Mouse (Mus musculus) right cerebral cortex, postnatal 14 days (tissue): Measurements from ENCODE around the gene Npas3.
"Not testable (repeated sequence)": the region's sequence is repeated elsewhere in the genome, so short reads cannot be mapped to it uniquely, and the experiment has no call there.

ENCODE experiments used
- DNase-seq: peaks from one replicate; pipeline ENCODE4 v3.0.0; 2022

Npas3 gene

DNA sequence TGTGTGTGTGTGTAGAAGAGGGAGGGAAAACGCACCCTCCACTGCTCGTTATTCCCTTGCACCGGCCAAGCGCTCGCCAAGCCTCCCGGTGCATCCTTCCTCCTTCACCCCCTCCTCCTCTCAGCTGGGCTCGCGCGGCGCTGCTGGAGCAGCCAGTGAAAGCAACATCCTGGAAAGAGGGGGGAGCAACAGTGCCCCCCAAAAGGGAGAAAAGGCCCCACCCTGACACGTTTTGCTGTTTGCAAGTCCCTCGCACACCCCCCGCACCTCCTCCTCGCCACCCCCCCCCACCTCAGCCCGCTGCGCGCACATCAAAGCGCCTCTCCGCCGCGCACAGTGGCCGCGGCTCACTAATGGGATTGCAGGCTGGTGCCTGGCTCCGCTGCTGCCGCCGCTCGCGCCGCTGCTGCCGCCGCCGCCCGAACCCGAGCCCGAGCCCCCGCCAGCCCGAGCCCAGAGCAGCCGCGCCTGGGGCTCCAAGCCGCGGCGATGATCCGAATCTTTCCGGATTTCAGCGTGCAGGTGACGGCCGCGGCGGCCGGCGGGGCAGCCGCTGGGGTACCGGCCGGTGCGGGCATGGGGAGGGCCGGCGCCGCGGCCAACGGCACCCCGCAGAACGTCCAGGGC is at the start of gene Npas3:
Gene Npas3, plus strand, starts transcription at position 577 of the 627 bp plus-strand sequence.
- DNase-seq = peak; percentile 45

DNA sequence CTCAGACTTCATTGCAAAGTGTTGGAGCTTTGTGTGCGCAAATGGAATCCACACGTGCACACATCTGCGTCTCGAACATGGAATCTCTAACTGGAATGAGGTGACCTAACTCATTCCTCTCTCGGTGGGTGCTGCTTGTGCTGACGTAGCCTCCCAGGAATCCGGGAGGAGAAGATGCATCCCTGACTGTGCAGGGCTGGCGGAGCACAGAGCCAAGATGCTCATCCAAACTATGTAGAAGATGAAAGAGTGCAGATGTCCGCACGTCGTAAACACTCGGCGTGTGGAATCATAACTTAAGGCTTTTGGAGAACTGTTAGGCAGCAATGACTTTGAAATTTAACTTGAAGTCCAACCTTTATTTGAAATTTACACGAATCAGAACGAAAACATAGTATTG is 31.3 kb upstream of the Npas3 start:
- DNase-seq = no peak

DNA sequence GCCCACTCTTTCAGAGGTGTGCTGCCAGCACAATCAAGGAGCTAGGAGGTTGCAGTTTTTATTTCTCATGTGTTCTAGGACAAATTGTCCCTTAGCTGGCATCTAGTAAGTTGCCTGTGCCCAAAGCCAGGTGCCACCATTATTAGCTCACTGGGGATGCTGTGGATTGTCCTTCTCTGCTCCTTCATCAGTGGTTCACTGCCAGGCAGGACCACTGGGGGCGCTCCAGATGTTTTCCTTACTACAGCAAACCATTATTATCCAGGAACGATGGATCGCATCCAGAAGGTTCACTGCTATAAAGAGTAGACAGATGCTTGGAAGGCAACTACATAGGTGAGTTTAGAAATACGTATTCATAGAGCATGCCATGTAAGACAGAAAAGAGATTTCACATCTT is 25.7 kb upstream of the Npas3 start:
- no peak for DNase-seq

DNA sequence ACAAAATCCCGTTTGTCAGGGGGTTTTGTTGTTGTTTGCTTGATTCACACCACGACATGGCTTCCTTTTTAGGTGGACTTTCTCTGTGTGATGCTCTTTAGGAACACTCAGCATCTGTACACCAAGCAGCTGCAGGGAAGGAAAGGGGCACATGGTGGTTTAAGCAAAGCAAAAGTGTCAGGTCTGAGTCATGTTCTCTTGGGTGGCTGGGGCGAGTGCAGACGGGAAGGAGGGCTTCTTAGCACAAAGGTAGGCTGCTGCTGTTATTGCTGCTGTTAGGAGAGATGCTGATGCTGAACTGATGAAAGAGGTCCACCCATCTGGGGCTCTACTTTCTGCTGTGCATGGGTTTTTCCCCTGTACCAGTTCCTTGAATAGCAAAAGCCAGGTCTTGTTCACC is 21.1 kb upstream of the Npas3 start:
- no peak for DNase-seq

DNA sequence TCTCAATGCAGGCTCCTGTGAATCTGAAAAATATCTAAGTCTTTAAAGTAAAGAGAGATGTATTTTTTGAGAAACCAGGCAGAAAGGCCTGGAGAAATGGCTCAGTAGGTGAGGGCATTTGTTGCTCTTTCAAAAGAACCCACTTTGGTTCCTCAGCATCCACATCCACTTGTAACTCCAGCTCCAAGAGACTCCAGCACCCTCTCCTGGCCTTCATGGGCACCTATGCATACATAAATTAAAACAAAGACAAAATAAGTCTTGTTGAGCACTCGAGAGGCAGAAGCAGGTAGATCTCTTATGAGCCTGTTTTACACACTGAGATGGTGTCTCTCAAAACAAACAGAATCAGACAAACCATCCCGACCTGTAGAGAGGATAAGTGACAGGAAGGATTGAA is 19.1 kb upstream of the Npas3 start:
- no peak for DNase-seq

DNA sequence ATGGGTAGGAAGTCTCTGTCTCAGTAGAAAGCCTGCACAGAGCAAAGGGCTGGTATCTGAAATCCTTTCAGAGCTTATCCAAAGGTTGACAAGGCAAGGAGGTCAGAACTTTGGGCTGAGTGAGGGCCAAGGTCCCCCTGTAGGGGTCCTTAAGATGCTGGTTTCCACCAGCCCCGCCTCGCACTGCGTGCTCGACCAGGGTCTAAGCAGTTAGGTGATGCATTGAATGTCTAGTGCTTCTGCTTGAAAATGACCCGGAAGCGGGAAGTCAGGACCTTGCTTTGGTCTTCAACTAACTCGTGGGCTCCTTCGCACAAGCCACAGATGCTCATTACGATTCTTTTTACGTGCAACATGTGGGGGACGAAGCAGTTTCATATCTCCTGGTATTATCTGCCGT is 2.3 kb upstream of the Npas3 start:
- no peak for DNase-seq

DNA sequence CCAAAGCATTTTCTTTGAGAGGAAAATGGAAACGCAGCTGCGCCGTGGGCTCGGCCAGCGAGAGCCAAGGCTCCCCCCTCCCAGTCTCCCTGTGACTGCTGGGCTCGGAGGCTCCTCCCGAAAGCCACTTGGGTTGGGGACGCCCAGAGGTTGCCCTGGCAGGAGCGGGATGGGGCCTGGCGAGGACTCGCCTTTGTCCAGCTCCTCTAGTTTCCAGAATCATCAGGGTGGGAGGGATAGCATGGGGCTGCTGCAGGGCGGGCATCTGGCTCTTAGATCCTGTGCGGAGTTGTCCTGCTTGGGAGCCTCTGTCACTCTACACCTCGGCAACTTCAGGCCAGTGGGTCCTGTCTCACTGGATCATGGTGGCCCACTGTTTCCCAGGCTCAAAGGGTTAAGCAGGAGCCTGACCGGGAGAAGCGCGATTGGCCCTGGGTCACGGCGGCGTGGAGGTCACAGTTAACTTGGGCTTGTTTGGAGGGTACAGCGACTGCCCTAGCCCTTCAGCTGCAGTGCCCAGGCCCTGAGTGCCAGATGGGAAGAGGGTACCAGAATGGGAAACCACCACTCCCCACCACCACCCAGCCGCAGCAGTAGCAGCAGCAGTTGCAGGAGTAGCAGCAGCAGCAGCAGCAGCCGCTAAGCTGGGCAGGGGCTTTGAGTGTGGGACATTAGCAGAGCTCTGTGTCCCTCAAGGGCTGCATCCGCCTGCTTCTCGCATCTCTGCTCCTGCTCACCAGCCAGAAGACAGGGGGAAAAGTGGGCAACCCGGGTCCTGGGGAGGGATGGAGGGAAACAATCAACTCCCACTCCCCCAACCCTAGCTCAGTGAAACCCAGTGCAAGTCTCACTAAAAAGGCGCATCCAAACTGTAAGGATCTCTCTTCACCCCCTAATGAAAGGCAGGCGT is 1.6 kb upstream of the Npas3 start:
- DNase-seq = peak; percentile 14

DNA sequence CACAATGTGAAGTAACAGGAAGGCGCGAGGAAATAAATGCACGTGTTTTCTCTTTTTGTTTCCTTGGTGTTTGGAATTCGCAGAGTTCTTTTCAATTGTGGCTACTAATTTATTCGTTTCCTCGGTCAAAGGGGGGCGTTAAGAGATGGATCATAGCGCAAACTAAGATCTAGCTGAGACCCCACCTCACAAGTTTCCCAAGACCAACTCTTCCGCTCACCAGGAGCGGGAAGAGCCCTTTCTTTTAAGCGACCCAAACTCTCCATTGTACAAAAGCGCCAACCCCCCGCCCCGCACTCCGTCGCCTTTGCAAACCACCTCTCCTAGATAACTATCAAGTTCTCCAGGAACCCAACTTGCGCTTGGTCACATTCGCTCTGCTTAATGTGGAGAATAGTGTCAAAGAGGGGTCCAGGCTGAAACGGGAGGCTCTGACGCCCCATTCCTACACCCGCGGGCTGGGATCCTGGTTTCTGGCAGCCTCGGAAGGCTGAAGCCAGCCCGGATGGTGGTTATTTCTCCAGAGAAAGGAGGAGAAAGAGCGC is 914 bp upstream of the Npas3 start:
- DNase-seq = no peak

DNA sequence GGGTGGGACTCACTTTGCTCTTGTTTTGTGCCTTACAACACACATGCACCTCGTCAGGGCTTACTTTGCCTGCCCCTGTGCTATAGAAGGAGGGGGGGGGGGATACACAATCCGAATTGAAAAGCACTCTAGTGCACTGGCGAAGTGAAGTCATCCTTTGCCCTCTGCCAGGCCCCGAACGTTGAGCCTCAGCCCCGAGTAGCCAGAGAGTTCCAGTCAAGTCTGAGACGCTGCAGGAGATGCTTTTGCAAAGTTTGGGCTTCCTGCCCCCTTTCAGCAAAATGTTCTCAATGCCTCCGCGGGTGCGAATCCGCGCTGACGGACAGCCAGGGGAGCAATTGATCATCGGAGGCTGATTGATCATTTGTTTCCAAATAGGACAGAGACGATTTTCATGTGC is 319 bp downstream of the Npas3 start:
- DNase-seq = no peak

DNA sequence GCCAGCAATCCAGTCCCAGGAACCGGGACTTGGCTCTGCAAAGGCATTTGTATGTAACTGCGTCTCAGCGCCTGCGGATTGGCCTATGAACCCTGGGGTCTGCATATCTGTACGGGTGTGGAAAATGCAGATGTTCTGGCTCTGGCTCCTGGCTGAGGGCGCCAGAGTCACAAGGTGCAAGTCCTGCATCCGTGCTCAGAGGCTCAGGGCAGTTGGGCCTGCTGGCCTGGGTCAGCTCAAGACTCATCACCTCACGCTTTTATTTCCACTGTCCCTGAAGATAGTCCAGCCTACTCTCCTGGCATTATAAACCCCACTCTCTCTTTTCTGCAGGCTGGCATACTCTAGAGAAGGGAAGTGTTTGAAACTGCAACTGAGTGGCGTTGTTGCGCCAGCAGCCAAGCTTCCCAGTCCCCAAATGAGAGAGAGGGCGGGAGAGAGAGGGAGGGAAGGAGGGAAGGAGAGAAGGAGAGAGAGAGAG is 3.3 kb downstream of the Npas3 start:
- DNase-seq = peak; percentile 25

DNA sequence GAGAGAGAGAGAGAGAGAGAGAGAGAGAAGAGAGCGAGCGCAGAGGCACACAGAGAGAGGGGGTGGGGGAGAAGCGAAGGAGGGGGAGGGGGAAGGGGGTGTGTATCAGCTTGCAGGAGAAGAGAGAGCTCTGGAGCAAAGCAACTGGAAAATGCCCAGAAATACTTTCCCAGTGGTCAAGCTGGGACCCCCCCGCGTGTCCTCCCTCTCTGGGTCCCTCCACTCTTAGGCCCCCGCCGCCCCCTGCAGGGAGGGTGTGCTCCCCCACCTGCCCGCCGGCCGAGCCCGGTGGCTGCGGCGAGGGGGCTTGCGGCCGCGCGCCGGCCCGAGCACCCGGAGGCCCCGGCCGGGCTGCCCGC is 3.7 kb downstream of the Npas3 start:
- no peak for DNase-seq

DNA sequence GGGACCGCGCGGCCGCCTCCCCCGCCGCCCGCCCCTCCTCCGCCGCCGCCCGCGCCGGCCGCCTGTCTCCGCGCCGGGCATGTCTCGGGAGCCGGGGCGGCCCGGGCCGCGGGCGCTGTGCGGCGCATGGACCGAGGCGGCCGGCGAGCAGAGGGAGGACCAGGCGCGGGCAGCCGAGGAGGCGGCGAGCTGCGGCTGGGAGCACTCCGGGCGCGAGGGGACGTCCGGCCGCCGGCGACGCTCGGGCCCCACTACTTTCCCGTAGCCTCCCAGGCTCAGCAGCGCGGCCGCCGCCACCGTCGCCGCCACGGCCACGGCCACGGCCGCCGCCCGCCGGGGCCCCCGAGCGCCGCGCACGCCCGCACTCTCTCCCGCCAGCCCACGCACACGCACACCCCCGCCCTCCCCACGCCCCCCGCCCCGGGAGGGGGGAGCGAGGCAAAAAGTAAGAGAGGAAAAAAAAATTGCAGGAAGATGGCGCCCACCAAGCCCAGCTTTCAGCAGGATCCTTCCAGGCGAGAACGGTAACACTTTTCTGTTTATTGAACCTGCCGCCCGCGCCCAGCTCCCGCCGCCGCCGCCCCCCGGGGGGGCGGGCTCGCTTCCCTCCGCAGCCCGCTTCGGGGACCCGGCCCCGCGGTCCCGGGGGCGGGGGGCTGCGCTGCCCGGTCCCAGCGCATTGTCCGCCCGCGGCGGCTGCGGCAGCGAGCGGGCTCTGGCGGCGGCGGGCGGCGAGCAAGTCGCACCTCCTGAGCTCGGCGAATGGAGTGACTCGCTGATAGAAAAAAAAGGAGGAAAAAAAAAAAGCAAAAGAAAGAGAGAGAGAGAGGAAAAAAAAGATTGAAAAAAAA is 4.3 kb downstream of the Npas3 start:
- peak; percentile 24 for DNase-seq

DNA sequence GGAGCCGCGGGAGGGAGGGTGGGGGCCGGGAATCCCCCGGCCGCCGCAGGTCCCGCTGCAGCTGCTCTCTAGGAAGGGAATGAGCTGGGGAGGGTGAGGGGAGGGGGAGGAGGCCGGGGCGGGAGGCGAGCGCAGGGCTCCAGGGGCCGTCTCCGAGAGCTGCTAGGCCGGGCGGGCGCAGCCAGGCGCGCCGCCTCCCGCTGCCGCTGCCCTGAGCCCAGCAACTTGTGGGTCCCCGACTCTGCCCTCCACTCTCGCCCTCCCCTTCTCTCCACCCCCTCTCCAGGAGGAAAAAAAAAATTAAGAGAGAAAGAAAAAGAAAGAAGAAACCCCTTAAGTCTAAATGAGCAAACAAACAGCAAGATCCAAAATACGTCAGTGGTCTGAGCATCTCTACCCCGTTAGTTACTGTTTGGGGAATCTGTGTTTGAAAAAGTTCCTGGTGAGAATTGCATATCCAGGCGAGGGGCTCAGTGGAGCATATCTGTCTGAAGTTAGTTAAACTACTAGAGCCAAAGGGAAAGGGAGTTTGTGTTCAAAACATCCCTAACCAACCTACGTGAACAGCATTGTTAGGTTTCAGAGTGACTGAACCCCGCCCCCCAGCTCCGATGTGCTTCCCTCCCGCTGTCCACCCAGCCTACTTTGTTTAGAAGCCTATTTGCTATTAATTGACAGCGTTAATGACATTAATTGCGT is 5.1 kb downstream of the Npas3 start:
- DNase-seq = peak; percentile 18

DNA sequence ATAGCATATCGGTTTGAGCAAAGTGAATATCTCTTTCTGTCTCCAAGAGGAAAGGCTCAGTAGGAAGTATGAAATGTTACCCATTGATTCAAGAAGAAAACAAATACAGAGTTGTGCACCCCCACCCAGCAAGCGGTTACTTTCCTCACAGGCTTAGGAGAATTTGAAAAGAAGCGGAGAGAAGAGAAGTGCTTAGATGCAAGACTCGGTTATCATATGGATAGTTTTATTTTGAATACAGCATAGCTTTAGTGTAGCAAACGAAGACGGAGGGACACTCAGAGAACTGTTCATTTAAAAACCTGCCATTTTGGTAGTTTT is 5.6 kb downstream of the Npas3 start:
- DNase-seq = no peak

DNA sequence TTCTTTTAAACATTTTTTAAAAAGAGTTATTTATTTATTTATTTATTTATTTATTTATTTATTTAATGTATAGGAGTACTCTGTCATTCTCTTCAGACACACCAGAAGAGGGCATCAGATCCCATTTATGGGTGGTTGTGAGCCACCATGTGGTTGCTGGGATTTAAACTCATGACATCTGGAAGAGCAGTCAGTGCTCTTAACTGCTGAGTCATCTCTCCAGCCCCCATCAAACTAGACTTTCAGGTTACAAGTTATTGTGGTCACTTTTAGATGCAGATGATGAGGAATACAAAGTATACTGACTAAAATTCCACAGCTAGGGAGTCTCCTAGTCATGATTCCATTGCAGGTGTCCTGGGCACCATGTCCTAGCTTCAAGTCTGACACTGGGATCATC is 26.0 kb downstream of the Npas3 start:
- DNase-seq = not testable (repeated sequence)

DNA sequence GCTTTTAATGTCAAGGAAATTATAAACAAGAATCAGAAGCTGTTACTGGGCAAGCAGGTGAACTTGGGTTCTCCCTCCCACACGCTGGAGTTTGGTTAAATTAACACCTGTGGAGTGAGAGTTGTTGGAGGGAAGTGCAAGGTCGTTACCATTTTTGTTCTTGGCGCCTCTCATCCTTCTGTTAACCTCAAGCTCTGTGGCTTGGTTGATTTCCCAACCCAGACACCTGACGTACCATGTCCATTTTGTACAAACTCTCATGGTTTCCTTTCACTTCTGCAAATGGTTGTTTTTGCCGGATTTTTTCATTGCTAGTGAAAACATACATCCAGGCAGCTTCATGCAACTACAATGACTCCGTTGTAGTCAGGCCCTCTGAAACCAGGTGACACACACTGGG is 28.9 kb downstream of the Npas3 start:
- DNase-seq = no peak

DNA sequence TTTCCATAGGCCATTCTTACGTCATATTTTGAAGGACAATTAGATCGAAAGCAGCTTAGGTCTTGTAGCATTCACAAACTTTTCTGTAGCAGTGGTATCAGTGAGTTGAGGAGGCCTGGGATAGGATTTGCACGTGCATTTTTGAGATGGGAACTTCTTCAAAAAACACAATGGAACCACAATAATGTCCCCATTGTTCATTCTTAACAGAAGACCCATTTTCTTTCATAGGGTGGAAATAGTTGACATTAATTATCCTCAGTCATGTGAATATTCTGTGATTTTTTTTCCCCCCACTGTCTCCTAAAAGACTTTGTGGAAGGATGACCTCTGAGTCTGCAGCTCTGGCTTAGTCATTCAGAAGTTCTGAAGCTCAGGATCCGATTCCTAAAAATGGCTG is 41.9 kb downstream of the Npas3 start:
- DNase-seq = no peak

DNA sequence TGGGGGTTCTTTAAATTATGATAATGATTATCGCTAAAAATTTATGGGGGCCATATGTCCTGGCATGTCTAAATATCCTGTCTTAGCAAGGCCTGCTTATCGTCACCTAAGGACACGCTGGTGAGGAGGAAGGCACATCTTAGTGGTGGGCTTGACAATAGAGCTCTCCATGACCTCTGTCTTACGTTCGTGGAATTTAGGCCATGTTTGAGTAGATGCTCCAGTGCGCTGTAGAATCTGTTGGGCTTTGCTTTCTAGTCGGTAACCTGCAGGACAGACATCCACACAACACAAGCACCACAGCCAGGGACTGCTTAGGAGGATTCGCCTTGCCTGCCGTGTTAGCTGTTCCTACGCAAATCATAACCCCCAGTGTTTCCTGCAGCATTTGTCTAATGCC is 42.4 kb downstream of the Npas3 start:
- no peak for DNase-seq

DNA sequence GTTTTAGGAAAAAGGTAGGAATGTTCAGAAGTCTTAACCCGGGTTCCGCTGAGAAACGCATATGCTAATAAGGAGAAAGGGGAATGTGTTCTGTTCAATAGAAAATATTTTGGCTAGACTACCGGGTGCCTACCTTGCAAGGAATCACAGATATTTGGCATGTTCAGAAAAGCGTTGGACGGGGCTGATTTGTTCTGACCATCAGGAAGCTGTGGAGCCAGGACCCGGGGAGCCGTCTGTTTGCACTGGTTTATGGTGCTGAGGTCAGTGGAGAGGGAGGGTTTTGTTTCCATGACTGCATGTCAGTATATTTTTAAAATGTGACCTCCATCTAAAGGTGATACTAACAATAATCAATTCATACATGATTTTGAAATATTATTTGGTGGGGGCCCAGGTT is 43.5 kb downstream of the Npas3 start:
- DNase-seq = no peak

DNA sequence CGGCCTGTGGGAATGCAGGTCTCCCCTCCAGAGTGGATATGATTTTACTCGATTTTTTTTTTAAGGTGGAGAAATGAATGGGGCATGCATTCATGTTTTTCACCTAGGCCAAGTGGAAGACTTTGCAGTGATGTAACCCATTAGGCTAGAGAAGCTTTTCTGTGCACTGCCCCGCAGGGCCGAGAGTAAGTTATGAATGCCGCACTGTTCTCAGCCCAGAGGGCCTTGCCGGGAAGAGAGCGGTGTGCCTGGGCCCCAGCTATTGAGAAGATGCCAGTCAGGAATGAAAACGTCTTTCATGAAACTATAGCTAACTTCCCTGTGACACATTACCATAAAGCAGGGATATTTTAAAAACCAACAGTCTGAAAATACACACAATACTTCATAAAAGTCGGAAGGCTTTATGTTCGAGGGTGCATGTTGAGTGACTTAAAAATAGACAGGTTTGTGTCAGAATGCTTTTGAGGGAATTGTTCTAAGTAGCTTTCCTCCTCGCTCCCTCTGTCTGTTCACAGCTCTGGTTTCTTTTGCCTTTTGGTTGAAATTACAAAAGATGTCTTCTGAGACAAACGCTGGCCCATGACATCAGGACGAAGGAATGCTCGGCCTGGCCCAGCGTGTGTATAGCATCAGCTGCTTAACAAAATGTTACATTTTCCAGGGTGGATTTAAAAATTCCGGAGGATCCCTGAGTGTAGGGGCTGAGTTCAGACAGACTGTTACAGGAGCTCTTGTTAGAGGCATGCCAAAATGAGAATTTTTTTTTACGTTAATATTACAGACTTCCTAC is 44.2 kb downstream of the Npas3 start:
- no peak for DNase-seq

DNA sequence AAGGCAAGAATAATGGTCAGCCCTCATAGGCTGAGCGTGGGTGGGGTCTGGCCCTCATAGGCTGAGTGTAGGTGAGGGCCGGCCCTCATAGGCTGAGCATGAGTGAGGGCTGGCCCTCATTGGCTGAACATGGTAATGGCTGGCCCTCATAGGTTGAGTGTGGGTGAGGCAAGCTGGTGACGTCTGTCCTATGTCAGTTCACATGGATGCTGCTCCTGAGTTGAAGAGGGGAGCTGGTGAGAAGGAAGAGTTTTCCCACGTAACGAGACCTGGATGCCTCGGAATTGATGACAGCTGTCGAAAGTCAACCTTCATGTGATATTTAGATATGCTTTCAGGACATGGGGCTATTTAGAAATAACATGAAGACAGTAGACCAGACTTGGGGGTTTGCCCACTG is 45.5 kb downstream of the Npas3 start:
- DNase-seq = no peak

DNA sequence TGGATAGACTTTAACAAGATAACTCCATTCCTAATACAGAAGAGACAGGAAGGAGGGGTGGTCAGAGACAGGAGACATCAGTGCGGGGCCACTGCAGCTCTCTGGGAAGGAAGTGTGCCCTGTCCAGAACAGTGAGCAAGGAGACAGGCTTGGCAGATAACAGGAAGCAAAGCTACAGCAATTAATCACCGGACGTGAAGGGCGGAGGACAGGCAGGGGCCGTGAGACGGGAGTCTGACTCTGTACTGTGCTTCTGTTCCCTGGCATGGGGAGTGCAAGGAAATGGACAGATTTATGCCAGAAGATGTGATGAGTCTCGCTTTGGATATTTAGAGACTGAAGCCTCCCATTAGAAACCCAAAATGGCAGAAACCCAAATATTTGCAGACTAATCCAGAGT is 47.3 kb downstream of the Npas3 start:
- DNase-seq = no peak
